Mouse (Mus musculus): ENCODE data around the gene Trim17.

The Trim17 gene

DNA sequence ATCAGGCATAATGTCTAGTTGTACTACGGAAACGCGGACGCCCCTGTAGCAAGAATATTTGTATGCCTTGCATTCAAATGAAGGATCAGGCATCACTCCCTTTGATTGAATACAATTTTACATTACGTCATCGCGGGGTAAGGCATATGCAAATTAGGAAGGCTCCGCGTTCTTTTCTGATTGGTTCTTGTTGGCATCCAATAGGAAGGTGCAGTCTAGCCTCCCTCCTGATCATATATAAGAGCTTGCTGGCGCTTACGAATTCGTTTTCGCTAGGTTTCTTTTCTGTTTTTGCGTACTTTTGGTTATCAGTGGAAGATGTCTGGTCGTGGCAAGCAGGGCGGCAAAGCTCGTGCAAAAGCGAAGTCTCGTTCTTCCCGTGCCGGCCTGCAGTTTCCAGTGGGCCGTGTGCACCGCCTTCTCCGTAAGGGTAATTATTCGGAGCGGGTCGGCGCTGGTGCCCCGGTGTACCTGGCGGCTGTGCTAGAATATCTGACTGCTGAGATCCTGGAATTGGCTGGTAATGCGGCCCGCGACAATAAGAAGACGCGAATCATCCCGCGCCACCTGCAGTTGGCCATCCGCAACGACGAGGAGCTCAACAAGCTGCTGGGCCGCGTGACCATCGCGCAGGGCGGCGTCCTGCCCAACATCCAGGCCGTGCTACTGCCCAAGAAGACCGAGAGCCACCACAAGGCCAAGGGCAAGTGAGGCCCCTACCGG is at the start of gene Trim17, which contains the start of gene Hist3h2a:
Trim17 (plus strand) TSS at position 266 of the 723 bp plus-strand sequence.
Hist3h2a (plus strand) TSS at position 266 of the 723 bp plus-strand sequence.
- DNase-seq (ENCODE audit: low read depth, low spot score): peak; percentile 84

DNA sequence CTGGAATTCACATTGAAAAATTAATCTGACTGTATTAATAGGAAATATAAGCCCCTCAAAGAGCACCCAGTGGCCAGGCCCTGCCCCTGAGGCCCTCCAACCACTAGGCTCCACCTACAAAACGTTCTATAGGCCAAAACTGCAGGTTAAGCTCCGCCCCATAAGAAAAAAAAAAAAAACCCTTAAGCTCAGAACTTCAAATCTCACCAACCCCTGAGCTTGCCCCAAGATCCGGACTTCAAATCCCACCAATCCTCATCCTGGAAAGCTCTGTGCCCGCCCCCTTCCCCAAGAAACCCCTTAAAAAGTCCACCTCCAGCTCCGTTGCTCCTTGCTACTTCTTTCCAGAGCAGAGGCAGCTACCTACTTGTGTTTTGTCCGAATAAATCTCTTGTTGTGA is 49.6 kb upstream of the Trim17 start:
- DNase-seq (ENCODE audit: low read depth, low spot score): no peak

DNA sequence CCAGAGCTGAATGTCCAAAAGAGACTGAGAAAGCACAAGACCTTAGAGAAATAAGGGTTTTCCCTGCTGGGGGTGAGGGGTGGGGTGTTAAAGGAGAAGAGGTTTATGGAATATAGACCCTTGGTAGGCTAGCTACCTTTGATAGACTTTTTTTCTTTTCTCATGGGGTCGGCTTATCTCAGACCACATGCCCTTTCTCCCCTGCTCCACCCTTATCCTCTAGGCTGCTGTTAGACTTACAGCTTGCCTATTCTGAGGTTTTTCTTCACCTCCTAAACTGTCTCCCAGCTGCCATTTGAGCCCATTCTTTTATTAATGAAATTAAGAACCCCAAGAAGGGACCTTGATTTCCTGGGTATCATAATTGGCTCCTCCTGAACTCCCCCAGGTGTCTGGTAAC is 40.7 kb upstream of the Trim17 start:
- DNase-seq (ENCODE audit: low read depth, low spot score): no peak

DNA sequence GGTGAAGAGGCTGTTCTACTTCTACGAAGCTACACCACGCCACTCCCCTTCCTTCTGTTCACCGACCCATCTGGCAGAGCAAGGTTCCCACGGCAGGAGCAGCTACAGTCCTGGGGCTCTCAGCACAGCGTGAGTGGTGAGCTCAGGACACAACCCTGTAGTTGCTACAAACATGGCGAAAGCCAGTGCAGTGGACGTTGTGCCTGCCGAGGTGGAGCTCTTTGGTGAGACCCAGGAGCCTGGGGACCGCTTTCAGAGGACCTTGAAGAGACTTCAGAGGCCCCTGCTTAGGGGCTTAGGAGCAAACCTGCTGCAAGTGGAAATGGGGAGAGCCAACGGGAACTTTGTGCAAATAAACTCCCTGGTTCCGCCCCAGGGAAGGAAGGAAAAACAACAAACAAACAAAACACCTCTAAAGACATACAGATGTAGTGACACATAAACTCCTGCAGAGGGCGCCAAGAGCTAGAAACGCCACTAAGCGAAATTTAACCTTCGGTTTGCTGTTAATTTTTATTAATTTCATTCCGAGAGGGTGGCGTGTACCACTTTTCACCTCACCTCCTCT is 39.9 kb upstream of the Trim17 start:
- no peak for DNase-seq (ENCODE audit: low read depth, low spot score)

DNA sequence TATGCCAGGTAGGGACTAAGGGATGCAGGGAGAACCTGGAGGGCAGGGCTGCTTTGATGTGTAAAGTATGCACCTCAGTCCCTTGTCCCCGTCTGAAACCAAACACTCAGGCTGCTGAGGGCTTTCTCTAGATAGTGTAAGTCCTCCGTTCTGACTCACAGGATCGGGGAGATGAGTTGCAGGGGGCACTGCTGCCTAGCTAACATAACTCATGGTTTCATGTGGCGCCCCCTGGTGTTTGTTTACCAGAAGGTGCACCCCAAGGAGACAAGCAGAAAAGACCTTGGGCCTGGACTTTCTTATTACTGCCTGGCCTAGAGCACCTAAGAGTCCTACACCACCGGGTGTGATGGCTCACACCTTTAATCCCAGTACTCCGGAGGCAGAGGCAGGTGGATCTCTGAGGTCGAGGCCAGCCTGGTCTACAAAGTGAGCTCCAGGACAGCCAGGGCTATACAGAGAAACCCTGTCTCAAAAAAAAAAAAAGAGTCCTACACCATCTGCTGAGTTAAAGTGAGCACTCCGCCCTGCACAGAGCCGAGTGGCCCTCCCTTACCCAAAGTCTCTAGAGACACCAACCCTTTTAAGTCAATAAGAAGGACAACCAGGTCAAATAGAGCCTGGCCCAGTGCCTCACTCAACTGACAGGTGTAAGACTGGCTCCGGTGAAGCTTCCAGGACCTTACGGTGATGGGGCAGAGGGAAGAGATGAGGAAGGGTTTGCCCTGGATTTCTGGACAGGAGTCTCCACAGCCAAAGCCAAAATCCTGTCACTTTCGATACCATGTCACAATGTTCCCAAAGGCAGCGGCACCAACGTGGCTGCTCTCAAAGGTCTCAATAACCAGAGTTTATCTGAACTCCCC is 37.4 kb upstream of the Trim17 start:
- DNase-seq (ENCODE audit: low read depth, low spot score): no peak

DNA sequence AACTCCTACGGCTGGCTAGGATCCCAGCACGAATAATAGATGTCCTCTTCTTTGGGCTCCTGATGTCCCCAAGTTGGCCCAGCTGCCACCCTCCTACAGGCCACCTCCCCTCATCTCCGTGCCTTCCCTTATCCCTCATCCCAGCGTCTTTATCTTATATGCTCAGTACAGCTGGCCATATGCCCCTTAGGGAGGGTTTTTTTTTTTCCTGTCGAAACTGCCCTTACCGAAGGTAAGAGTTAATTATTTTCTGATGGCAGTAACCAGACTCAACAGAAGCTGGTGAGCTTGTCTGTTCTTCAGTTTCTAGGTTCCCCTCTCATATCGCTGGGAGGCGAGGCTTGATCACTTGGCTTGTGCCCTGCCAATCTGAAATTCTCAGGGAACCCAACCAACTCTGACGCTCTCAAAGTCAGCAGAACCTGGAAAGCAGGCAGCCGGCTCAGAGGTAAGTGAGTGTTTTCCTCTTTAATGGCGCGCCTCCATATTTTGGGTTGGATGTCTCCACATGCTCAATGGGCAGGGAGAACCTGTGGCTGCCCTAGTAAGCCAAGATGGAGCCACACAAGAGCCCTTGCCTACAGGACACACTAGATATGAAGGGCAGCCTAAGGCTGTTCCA is 36.6 kb upstream of the Trim17 start, which contains the start of gene Btnl10:
Btnl10 (plus strand) TSS at position 164 of the 622 bp plus-strand sequence.
- no peak for DNase-seq (ENCODE audit: low read depth, low spot score)

DNA sequence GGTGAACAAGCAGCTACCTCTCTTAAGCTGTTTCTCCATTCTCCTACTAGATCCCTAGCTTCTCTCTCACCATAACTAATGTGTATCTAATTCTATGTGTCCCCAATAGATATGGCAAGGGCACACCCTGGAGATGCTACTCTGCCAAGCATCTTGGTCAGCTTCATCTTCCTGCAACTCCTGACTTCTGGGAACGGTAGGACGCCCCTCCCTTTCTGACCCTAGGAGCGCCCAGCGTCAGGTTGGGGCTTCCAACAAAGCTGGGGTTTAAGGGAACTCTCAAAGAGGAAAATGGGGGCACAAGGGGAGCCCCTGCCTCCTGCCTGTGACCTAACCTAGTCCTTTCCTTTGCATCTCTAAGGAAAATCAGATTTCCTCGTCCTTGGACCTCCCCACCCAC is 35.7 kb upstream of the Trim17 start:
- DNase-seq (ENCODE audit: low read depth, low spot score): no peak

DNA sequence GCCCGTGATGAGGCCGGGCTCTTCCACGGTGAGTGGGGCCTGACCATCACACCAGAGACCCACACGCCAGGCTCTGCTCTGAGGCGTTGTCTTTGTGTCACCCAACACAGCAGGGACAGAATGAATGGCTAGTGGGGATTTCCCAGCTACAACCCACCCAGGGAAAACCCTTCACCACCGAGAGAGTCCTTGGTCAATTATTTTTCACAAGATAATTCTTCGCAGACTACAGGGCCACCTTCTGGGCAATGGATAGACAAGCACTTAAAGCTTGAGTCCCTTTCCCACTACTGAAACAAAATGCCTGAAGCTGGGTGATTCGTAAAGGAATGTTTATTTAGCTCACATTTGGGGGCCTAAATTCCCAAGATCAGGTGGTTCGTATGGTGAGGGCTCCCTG is 32.1 kb upstream of the Trim17 start:
- DNase-seq (ENCODE audit: low read depth, low spot score): no peak

DNA sequence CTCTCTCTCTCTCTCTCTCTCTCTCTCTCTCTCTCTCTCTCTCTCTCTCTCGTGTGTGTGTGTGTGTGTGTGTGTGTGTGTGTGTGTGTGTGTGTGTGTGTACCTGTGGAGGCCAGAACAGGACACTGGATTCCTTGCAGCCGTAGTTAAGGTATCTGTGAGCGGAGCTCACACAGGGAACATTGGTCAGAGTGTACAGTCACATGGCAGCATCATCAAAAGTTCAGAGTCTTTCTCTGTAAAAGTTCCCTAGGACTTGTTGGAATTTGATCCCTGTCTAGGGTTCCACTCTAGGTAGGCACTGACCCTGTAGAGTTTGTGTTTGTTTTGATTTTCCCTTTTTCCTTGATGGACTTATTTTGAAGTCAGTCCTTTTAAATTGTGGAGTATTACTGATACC is 27.8 kb upstream of the Trim17 start:
- no peak for DNase-seq (ENCODE audit: low read depth, low spot score)

DNA sequence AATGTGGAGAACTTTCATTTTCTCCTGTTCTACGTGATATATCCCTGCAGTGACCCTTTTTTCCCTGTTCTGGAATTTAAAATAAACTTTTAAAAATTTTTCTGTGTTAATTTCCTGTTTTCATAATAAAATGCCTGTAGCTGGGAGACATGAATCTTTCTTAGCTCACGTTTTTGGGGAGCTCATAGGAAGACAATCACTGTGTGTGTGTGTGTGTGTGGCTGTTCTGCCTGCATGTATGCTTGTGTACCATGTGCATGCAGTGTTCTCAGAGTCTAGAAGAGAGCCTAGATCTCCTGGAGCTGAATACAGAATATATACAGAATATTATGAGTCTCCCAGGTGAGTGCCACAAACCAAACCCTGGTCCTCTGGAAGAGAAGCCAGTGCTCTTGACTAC is 27.4 kb upstream of the Trim17 start:
- DNase-seq (ENCODE audit: low read depth, low spot score): no peak

DNA sequence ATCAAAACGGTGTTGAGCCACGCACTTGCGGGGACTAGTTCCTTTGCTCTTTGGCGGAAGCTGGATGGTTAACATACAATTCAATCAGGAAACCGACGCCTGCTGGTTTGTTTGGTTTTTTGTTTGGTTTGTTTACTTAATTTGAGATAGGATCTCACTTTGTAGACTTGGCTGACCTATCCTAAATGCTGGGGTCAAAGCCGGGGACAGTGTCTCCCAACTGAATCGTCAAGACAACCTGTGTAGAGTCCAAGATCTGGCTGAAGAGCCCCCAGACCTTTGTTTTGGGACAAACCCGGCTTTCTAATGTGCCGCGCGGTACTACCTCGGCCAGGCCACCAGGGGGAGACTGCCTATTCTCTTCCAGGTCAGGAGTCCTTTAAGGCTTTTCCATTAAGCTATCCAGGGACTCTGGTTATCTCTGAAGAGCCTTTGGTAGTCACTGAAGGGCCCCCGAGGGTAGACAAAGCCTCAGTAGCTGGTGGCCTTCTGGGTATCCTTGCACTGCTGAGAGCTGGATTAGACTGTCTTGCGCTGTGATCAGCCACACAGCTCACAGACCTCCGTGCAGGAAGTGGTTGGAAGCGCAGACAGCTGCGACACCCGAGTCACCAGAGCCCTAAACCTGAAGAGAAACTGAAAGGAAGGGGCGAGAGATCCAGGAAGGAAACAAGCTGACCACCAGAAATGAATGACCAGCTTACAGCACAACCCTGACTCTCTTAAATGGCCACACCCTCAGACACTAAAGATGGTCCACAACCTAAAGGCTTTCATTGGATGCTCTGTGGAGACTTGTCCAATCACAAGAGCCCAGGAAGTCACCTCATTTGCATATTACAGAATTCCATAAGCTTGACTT is 26.5 kb upstream of the Trim17 start:
- no peak for DNase-seq (ENCODE audit: low read depth, low spot score)

DNA sequence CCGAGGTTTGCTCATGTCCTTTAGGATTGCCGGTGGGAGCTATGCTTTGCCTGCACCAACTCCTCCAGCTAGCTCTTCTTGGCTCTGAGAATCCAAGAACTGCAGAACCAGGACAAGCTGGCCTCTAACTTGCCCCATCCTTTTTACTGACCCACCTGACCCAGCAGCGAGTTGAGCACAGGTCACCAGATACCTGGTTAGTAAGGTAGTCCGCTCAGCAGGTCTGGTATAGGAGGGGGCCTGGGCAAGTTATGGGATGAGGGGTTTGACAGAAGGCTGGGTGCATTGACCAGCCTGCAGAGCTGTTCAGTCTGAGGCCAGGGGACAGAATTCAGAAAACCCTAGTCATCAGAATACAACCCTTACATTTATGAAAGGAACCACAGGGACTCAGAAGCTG is 25.4 kb upstream of the Trim17 start:
- DNase-seq (ENCODE audit: low read depth, low spot score): no peak

DNA sequence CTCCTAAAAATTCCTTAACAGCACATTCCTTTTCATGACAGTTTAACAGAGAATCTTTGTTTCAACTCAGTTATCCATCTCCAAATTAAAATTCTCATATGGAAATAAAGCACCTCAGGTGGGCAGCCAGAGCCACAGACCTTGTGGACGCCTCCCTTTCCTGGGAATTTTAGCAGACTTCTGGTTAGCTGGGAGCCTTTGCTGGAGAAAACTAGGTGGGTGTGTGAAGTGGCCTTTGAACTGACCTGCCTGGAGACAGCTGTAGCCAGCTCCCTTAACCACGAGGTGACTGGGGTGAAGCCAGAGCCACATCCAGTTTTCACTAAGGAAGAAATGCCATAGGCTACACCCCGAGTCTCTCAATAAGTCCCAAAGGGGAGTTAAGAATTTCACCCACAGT is 24.8 kb upstream of the Trim17 start:
- no peak for DNase-seq (ENCODE audit: low read depth, low spot score)

DNA sequence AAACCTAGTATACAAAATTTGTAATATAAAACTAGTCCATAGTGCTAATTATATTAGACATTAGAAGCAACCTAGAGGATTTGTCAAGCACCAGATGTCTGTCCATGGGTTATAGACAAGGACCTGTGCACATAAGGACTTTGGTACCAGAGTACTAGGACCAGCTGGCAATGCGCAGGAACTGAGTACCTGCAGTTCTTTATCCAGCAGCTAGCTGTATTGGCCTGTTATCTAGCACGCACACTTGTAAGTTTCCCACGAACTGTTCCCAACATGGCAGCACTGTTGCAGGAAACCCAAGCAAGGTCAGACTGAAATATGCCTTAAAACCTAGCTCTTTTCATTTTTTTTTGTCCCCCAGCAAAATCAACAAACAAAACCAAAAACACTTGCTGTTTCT is 24.2 kb upstream of the Trim17 start:
- DNase-seq (ENCODE audit: low read depth, low spot score): no peak

DNA sequence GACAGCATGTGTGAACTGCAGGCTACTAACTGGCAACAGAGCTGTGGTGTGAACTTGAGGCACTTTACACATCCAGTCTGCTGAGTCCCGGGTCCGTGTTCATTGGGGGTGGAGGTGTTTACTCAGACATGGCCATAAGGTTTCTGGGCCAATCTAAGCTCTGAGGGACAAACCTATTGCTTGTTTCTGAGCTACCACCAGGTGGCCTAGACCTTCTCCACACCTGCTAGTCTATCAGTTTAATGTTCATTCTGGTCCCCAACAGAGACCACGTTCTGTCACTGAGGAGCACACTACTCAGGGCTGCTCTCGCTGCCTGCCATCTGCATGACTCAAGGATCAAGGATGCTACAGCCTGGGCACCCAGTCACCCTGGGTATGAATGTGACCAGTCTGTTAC is 22.9 kb upstream of the Trim17 start:
- DNase-seq (ENCODE audit: low read depth, low spot score): no peak

DNA sequence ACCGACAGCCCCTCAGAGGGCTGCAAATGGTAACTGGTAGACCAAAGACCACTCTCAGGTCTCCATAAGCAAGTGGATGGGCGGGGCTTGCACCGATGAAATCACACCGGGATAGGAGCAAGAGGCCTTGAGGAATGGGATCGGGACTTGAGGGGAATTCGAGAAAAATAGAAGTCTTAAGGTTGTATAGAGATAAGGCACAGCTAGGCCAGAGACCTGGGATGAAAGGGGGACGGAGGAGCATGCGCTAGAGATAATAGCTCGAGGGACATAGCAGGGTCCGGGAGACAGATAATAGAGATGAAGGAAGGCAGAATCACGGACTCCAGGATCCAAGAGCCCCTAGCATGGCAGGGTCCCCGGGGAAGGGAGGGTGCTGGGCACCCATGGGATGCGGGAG is 16.6 kb upstream of the Trim17 start:
- DNase-seq (ENCODE audit: low read depth, low spot score): no peak

DNA sequence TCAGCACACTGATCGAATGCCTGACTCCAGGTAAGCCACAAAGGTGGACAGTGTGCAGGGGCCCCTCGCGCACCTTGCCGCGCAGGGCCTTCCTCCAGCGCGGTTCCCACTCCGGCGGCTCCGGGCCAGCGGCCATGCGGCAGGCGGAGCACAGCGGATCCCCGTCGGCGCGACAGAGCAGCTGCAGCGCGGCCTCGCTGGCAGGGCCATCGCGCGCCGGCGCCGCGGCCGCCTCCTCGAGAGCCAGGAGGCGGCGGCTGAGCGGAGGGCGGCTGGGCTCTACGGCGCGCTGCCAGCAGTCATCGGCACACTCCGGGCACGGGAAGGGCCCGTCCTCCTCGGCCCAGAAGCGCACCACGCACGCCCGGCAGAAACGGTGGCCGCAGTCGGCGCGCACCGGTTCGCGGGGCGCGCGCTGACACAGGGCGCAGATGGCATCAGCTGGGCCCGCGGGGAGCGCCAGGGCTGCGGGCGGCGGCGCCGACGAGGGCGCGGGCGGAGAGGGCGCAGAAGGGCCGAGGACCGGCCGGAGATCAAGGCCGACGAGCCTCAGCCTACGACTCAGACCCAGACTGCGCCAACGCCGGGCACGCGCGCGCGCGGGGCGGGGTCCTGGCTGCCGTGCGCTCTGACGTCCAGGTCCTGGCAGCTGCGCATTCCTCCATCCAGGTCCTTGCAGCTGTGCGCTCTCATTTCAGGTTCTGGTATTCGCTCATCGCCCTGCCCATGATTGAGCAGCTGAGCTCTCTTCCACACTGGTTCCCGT is 16.0 kb upstream of the Trim17 start, which contains the start of gene Rnf187:
Rnf187 (minus strand) TSS at position 595 of the 766 bp plus-strand sequence.
- peak; percentile 88 for DNase-seq (ENCODE audit: low read depth, low spot score)

DNA sequence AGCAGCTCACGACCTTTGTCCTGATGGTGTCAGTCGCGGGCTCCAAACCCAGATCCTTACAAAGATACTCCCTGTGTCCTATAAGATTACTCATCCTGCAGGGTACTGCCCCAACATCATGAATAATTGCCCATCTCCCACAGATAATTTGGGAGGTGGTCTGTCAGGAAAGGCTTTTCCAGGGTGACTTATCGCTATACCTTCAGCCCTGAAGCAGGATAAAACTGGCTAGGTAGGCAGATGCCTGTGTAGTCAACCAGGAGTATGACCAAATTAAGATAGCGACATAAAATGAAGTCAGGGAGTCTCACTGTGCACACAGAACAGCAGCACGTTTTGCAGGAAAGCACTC is 15.4 kb upstream of the Trim17 start:
- DNase-seq (ENCODE audit: low read depth, low spot score): no peak

DNA sequence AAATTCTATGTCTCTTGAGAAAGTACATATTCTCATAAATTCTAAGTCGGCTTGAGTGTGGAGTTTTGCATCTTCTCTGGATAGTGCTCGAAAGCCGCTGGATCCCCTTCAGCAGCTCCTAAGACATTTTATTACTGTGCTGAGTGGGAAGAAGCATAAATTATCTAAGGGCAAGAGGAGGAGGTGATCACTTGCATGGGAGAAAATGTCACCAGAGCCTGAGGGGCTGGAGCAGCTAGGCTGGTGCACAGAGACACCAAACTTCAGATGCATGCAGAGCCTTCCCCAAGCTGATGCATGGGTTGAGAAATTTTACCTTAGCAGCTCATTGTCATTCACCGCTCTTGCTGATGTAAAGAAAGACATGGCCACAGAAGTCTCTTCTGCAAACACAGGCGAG is 10.3 kb upstream of the Trim17 start:
- DNase-seq (ENCODE audit: low read depth, low spot score): no peak

DNA sequence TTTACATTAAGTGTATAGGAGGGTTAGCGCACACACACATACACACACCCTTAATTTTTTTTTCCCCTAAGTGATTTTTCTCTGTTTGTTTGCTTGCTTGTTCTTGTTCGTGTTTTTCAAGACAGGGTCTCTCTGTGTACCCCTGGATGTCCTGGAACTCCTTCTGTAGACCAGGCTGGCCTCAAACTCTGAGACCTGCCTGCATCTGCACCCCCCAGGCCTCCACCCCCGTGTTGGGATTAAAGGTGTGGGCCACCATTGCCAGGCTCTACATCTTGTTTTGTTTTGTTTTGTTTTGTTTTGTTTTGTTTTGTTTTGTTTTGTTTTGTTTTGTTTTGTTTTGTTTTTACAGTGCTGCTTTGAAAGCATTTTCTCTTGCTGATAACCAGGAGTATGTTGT is 7.2 kb upstream of the Trim17 start:
- DNase-seq (ENCODE audit: low read depth, low spot score): no peak

All from WW6 (cell line).